Mouse (Mus musculus) limb, embryonic 14.5 days (tissue): ENCODE results near the gene Atp11a. TPM values are rescaled to one million over a fixed set of nuclear protein-coding genes. Genes with fewer than 3 reads are reported as not detected.
A peak's percentile ranks its signal among the peaks of the same experiment; 100 is the strongest.

Experiments used
- ATAC-seq: fragments of 200-750 bp; cut with Nextera tagmentation; 2 replicates; pipeline ENCODE4 v1.8.0; 2017; ENCODE audit warnings: low read depth, moderate number of reproducible peaks, moderate TSS enrichment; ENCODE audit not compliant: low FRiP score
- DNase-seq: peaks from one replicate; pipeline ENCODE4 v3.0.0-alpha.2; 2015; ENCODE audit warnings: low spot score
- H3K27ac ChIP-seq: fragments of 300-500 bp; sonication (generic); replicated peaks from 2 replicates; pipeline ENCODE4 v1.5.1; 2014; ENCODE audit warnings: low read depth, mild to moderate bottlenecking, low read length, moderate library complexity, mixed read lengths
- H3K27me3 ChIP-seq: fragments of 300-500 bp; sonication (generic); 2 replicates; pipeline ENCODE4 v1.6.1; 2014; ENCODE audit warnings: low read length, mixed read lengths; ENCODE audit not compliant: control insufficient read depth, insufficient read depth
- H3K36me3 ChIP-seq: fragments of 300-500 bp; sonication (generic); 2 replicates; pipeline ENCODE4 v1.6.1; 2014; ENCODE audit warnings: mild to moderate bottlenecking, low read length, moderate library complexity, mixed read lengths; ENCODE audit not compliant: control insufficient read depth, insufficient read depth
- H3K4me1 ChIP-seq: fragments of 300-500 bp; sonication (generic); 2 replicates; pipeline ENCODE4 v1.6.1; 2014; ENCODE audit warnings: antibody characterized with exemption, low read length, mixed read lengths; ENCODE audit not compliant: control insufficient read depth, insufficient read depth
- H3K4me2 ChIP-seq: fragments of 300-500 bp; sonication (generic); replicated peaks from 2 replicates; pipeline ENCODE4 v1.6.1; 2014; ENCODE audit warnings: low read depth, mild to moderate bottlenecking, low read length, moderate library complexity; ENCODE audit not compliant: severe bottlenecking
- H3K4me3 ChIP-seq: fragments of 300-500 bp; sonication (generic); replicated peaks from 2 replicates; pipeline ENCODE4 v1.5.1; 2014; ENCODE audit warnings: low read length
- H3K9ac ChIP-seq: fragments of 300-500 bp; sonication (generic); 2 replicates; pipeline ENCODE4 v1.6.1; 2014; ENCODE audit warnings: mild to moderate bottlenecking, low read depth, low read length, moderate library complexity; ENCODE audit not compliant: severe bottlenecking
- H3K9me3 ChIP-seq: fragments of 300-500 bp; sonication (generic); 2 replicates; pipeline ENCODE4 v1.6.1; 2016; ENCODE audit warnings: low read length; ENCODE audit not compliant: control insufficient read depth
- POLR2A ChIP-seq: fragments of 200-500 bp; IDR thresholded peaks from 2 replicates; pipeline ENCODE4 v1.8.0; 2012; ENCODE audit warnings: inconsistent platforms, mild to moderate bottlenecking, moderate library complexity, borderline replicate concordance; ENCODE audit not compliant: insufficient read depth, insufficient read length; ENCODE audit errors: extremely low read depth
- WGBS: fragments of 180-500 bp; shearing (Covaris S2); extraction: QIAGEN DNeasy Blood & Tissue Kit; methylation state at CpG from one replicate; pipeline ENCODE4 v1.1.7; 2014; 5-methylcytosine and 5-hydroxymethylcytosine counted together
- polyA plus RNA-seq, 2 experiments: library from polyadenylated mRNA; depleted of rRNA in 1 of 2; stranded (reverse) in 1 of 2; unstranded in 1 of 2; fragments of >200 nt; fragmentation: Nextera tagmentation in 1 of 2; extraction: Ambion mirVana in 1 of 2; gene quantifications; 2 replicates each; pipeline versions ENCODE4 v1.2.1 to v1.2.3; 2012 to 2014

Atp11a gene
- polyA plus RNA-seq, 2 experiments, result 26.0 to 81.8 TPM

DNA sequence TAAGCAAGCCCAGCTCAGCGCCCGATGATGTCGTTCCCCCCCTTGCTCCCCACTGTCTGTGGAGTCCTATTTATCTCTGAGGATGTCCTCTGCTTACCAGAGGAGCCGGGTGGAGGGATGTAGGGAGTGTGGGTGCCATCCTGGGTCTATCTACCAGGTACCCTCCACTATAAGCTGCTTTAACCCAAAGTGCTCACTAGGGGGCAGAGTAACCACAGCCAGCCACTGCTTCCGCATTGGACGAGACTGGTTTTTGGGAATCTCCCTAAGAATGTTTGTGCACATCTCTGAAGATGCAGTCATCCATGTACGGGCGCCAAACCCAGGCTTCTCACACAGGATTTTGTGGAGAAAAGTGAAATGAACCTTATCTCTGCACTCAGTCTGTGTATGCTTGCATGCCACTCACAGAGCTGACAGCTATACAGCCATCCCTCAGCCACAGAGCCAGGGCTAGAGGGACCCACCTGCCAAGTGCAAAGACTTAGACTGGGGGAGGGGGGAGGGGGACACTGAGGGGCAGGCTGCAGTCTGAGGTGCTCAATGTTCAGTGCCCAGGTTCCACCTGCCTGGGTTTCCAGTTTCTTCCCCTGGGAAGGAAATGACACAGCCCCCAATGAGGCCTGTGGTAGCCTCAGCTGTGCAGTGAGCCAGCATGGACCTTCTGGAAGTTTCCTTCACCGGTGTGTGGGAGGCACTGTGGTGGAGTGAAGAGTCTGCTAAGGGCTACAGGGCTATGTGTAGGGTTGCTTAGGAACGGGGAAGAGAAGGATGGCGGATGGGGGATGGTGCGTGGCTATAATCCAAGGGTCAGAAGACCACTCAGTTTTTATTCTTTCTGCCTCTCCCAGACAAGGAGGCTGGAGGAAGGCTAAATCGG lies 139.9 kb downstream of the Atp11a start:
- ATAC-seq (peak; percentile 58; the same call in 1 of the 2 replicates), DNase-seq (peak; percentile 72)
- Histone ChIP-seq H3K9ac (no peak overlapping the region), H3K4me1 (no peaks in the 10 kb centered on the region), H3K27me3 (no peaks in the 10 kb centered on the region), H3K9me3 (no peaks in the 10 kb centered on the region), H3K4me3 (no peak overlapping the region), H3K4me2 (no peak overlapping the region), H3K27ac (no peak overlapping the region), H3K36me3 (no peaks in the 10 kb centered on the region)
- WGBS, result 56% methylated on average over 13 of the region's 13 CpGs
- no peak for TF ChIP-seq POLR2A

DNA sequence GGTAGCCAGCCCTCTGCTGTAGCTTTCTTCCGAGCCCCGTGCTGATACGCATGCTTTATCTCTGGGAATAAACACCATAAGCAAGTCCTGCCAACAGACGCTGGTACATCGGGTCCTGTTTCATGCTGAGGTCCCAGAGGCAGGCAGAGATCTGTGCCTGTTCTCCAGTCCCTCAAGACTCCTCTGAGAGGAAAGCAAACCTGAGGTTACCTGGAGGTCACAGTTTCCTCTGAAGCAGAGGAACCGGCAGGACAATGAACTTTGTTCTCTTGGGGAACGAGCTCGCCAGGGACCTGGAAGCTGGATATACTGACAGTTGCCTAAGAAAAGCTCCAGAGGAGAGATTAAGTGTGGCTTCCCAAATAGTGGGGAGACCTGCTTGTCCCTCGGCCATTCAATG lies 141.0 kb downstream of the Atp11a start:
- WGBS, result 64% methylated on average over 9 of the region's 9 CpGs
- ATAC-seq (no peak), DNase-seq (no peak)
- Histone ChIP-seq H3K4me3 (no peak overlapping the region), H3K9ac (no peak overlapping the region), H3K27ac (no peak overlapping the region), H3K4me1 (no peaks in the 10 kb centered on the region), H3K36me3 (no peaks in the 10 kb centered on the region), H3K4me2 (no peak overlapping the region), H3K27me3 (no peaks in the 10 kb centered on the region), H3K9me3 (no peaks in the 10 kb centered on the region)
- no peak for TF ChIP-seq POLR2A

DNA sequence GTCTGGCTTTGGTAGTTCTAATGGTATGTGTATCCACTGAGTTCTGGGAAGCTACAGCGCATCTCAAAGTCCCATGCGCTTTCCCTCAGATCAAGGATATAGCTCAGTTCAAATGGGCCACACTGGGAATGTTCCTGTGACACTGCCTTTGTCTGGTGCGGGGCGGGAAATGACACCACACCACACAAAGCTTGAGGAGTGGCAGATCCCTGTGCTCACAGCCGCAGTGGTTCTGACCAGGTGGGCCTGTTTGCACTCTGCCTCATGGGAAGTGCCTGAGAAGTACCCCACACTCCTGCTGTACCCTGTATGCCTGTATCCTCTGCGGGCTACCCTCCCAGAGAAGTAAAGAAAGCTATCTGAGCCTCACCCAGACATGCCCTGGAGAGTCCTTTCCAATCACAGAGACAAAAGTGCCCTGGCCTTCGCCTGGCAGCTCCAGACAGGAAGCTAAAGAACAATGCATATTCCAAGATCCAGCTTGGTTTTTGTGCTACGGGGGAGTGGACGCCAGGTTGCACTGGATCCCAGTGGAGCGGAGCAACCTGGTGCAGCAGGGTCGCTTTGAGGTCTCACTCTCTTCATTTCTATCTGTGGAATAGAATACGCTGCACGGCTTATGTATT lies 147.1 kb downstream of the Atp11a start:
- Histone ChIP-seq H3K9ac (no peak overlapping the region), H3K27me3 (no peaks in the 10 kb centered on the region), H3K4me2 (no peak overlapping the region), H3K9me3 (no peaks in the 10 kb centered on the region), H3K36me3 (no peaks in the 10 kb centered on the region), H3K27ac (no peak overlapping the region), H3K4me1 (no peaks in the 10 kb centered on the region), H3K4me3 (no peak overlapping the region)
- no peak for TF ChIP-seq POLR2A
- DNase-seq (no peak), ATAC-seq (no peak)
- 91% methylated on average over 13 of the region's 13 CpGs for WGBS

DNA sequence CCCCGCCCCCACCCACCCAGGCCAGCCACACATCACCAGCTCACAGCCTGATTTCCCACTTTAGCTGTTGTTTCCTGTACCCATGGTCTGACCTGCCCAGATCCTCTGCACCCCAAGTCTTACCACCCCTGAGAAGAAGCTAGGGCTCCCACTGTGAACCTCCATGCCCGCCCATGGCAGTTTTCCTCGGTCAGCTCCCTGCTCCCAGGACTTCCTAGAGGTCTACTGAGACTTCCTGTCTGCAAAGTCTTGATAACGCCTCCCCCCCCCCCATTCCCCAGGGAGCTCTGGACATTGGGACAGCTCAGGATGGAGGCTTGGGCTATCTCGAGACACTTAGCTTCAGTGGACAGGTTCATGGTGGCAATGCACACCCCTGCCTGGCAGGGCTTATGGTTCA lies 148.3 kb downstream of the Atp11a start:
- Histone ChIP-seq H3K4me2 (no peak overlapping the region), H3K9me3 (no peaks in the 10 kb centered on the region), H3K4me3 (no peak overlapping the region), H3K9ac (no peak overlapping the region), H3K27me3 (no peaks in the 10 kb centered on the region), H3K27ac (no peak overlapping the region), H3K4me1 (no peaks in the 10 kb centered on the region), H3K36me3 (no peaks in the 10 kb centered on the region)
- 84% methylated on average over 5 of the region's 5 CpGs for WGBS
- DNase-seq, result no peak
- no peak for TF ChIP-seq POLR2A
- no peak for ATAC-seq

DNA sequence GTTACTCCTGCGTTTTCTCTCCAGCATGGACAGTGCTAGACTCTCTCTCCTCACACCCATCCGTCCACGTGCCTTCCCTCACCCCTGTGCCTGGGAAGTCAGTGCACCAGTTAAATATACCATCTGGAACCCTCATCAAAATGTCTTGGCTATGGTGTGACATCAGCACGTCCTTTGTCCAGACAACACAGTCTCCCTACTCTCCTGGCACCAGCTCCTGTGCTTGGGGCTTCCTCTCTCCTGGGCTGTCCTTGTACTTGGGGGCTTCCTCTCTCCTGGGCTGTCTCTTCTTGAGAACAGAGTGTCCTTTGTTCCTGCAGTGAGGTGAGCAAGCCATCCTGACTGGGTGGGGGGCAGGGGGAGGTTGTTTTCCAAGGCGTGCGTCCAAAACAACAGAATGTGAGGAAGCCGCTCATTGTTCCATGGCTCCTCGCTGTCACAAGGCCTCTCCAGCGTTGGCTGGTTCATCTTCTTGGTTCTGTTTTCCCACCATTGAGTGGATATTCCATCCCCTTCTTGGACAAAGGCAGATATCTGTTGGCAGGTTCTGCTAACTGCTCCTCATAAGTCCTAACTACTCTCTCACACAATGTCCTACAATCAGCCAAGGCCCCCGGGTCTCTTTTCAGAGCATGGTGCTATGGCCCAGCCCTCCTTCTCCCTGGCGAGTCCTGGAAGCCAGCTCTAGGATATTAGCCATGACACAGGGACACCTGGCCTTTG lies 148.9 kb downstream of the Atp11a start:
- H3K9ac ChIP-seq, result no peak overlapping the region
- no peak for DNase-seq
- no peak overlapping the region for H3K27ac ChIP-seq
- no peak overlapping the region for H3K4me3 ChIP-seq
- no peaks in the 10 kb centered on the region for H3K4me1 ChIP-seq
- 80% methylated on average over 11 of the region's 11 CpGs for WGBS
- no peak overlapping the region for H3K4me2 ChIP-seq
- TF ChIP-seq POLR2A, result no peak
- H3K9me3 ChIP-seq, result no peaks in the 10 kb centered on the region
- H3K27me3 ChIP-seq, result no peaks in the 10 kb centered on the region
- no peaks in the 10 kb centered on the region for H3K36me3 ChIP-seq
- no peak for ATAC-seq
